Mouse (Mus musculus): ENCODE results near the gene Atp6v0b.

- TF ChIP-seq CTCF (IDR thresholded peaks at IDR 0.05) (no peak), EP300 (IDR thresholded peaks at IDR 0.05) (no peak)
Measured at GRCm38 (mm10) chr4:117878703-117879102, 8.4 kb downstream of the Atp6v0b start.
